Mouse (Mus musculus): Measurements from ENCODE around the gene Bmpr1a. TPM values are rescaled to one million over a fixed set of nuclear protein-coding genes. Genes with fewer than 3 reads are reported as not detected.

The Bmpr1a gene
- polyA plus RNA-seq, 1 experiment from 2014 or later = 44.9 TPM

GRCm38 (mm10) chr14:34502475-34503324, 441 bp downstream of the Bmpr1a start:
- WGBS = under 1% methylated on average over 57 of the region's 115 CpGs
- Histone ChIP-seq H3K36me3 (ENCODE audit: control insufficient read depth, insufficient read depth, low read length) (no peaks in the 10 kb centered on the region), H3K4me1 (replicated peaks; ENCODE audit: control insufficient read depth, insufficient read depth, low read length) (no peaks in the 10 kb centered on the region; the same call in 1 of the 2 replicates), H3K4me3 (ENCODE audit: low read depth, low read length) (peak overlapping the region; percentile 81), H3K9ac (ENCODE audit: low read depth, low read length) (peak overlapping the region; percentile 95), H3K27me3 (ENCODE audit: control insufficient read depth, insufficient read depth, low read length) (no peaks in the 10 kb centered on the region), H3K9me3 (ENCODE audit: control insufficient read depth, low read length) (no peaks in the 10 kb centered on the region), H3K4me2 (replicated peaks; ENCODE audit: low read depth, low read length) (peak overlapping the region; percentile 45), H3K27ac (ENCODE audit: low read depth, low read length) (peak overlapping the region; percentile 97)
- DNase-seq (ENCODE audit: low spot score) = peak; percentile 98
- ATAC-seq (ENCODE audit: low FRiP score) = peak; percentile 92

- H3K27ac ChIP-seq (ENCODE audit: low read depth, low read length) = peak overlapping the region; percentile 97
- no peaks in the 10 kb centered on the region for H3K36me3 ChIP-seq (ENCODE audit: control insufficient read depth, insufficient read depth, low read length)
- DNase-seq (ENCODE audit: low spot score) = peak; percentile 71
- ATAC-seq (ENCODE audit: low FRiP score) = peak; percentile 71
- H3K4me2 ChIP-seq (replicated peaks; ENCODE audit: low read depth, low read length) = peak overlapping the region; percentile 45
- H3K4me1 ChIP-seq (replicated peaks; ENCODE audit: control insufficient read depth, insufficient read depth, low read length) = no peaks in the 10 kb centered on the region; the same call in 1 of the 2 replicates
- peak overlapping the region; percentile 88 for H3K9ac ChIP-seq (ENCODE audit: low read depth, low read length)
- no peaks in the 10 kb centered on the region for H3K27me3 ChIP-seq (ENCODE audit: control insufficient read depth, insufficient read depth, low read length)
- H3K4me3 ChIP-seq (ENCODE audit: low read depth, low read length) = peak overlapping the region; percentile 81
- WGBS = under 1% methylated on average over 53 of the region's 77 CpGs
- H3K9me3 ChIP-seq (ENCODE audit: control insufficient read depth, low read length) = no peaks in the 10 kb centered on the region
Observed at GRCm38 (mm10) chr14:34501804-34502474, 1.2 kb downstream of the Bmpr1a start.

- Histone ChIP-seq H3K4me3 (ENCODE audit: low read depth, low read length) (peak overlapping the region; percentile 81), H3K4me1 (replicated peaks; ENCODE audit: control insufficient read depth, insufficient read depth, low read length) (no peaks in the 10 kb centered on the region; the same call in 1 of the 2 replicates), H3K27me3 (ENCODE audit: control insufficient read depth, insufficient read depth, low read length) (no peaks in the 10 kb centered on the region), H3K4me2 (replicated peaks; ENCODE audit: low read depth, low read length) (peak overlapping the region; percentile 45), H3K9ac (ENCODE audit: low read depth, low read length) (peak overlapping the region; percentile 88), H3K27ac (ENCODE audit: low read depth, low read length) (no peak overlapping the region), H3K9me3 (ENCODE audit: control insufficient read depth, low read length) (no peaks in the 10 kb centered on the region), H3K36me3 (ENCODE audit: control insufficient read depth, insufficient read depth, low read length) (no peaks in the 10 kb centered on the region)
- DNase-seq (ENCODE audit: low spot score) (peak; percentile 48), ATAC-seq (ENCODE audit: low FRiP score) (no peak)
- WGBS = 0% methylated on average over 16 of the region's 16 CpGs
Observed at GRCm38 (mm10) chr14:34501447-34501803, 1.7 kb downstream of the Bmpr1a start.

- Histone ChIP-seq H3K9ac (ENCODE audit: low read depth, low read length) (no peak overlapping the region), H3K4me3 (ENCODE audit: low read depth, low read length) (peak overlapping the region; percentile 81), H3K9me3 (ENCODE audit: control insufficient read depth, low read length) (no peaks in the 10 kb centered on the region), H3K27ac (ENCODE audit: low read depth, low read length) (no peak overlapping the region), H3K4me2 (replicated peaks; ENCODE audit: low read depth, low read length) (peak overlapping the region; percentile 45; the same call in 1 of the 2 replicates), H3K36me3 (ENCODE audit: control insufficient read depth, insufficient read depth, low read length) (no peaks in the 10 kb centered on the region), H3K4me1 (replicated peaks; ENCODE audit: control insufficient read depth, insufficient read depth, low read length) (no peaks in the 10 kb centered on the region; the same call in 1 of the 2 replicates), H3K27me3 (ENCODE audit: control insufficient read depth, insufficient read depth, low read length) (no peaks in the 10 kb centered on the region)
- ATAC-seq (ENCODE audit: low FRiP score) (no peak), DNase-seq (ENCODE audit: low spot score) (no peak)
- WGBS = 8% methylated on average over 4 of the region's 4 CpGs
Observed at GRCm38 (mm10) chr14:34500309-34500708, 2.8 kb downstream of the Bmpr1a start.

GRCm38 (mm10) chr14:34499664-34500063, 3.5 kb downstream of the Bmpr1a start:
- 0 out of 2 replicates have a peak overlapping the region, but pooled peaks have one; percentile 0 for H3K9ac ChIP-seq (ENCODE audit: low read depth, low read length)
- WGBS = 77% methylated on average over 4 of the region's 4 CpGs
- ATAC-seq (ENCODE audit: low FRiP score) = no peak

GRCm38 (mm10) chr14:34497346-34497745, 5.8 kb downstream of the Bmpr1a start:
- Histone ChIP-seq H3K36me3 (ENCODE audit: control insufficient read depth, insufficient read depth, low read length) (no peaks in the 10 kb centered on the region), H3K9me3 (ENCODE audit: control insufficient read depth, low read length) (no peaks in the 10 kb centered on the region), H3K27ac (ENCODE audit: low read depth, low read length) (no peak overlapping the region), H3K4me3 (ENCODE audit: low read depth, low read length) (no peak overlapping the region), H3K9ac (ENCODE audit: low read depth, low read length) (no peak overlapping the region), H3K4me2 (replicated peaks; ENCODE audit: low read depth, low read length) (no peak overlapping the region), H3K27me3 (ENCODE audit: control insufficient read depth, insufficient read depth, low read length) (no peaks in the 10 kb centered on the region), H3K4me1 (replicated peaks; ENCODE audit: control insufficient read depth, insufficient read depth, low read length) (no peaks in the 10 kb centered on the region; the same call in 1 of the 2 replicates)
- 87% methylated on average over 3 of the region's 3 CpGs for WGBS
- ATAC-seq (ENCODE audit: low FRiP score) (no peak), DNase-seq (ENCODE audit: low spot score) (no peak)

More at GRCm38 (mm10) chr14:34499664-34500063, 3.5 kb downstream of the Bmpr1a start:
- Histone ChIP-seq H3K36me3 (ENCODE audit: control insufficient read depth, insufficient read depth, low read length) (no peaks in the 10 kb centered on the region), H3K4me3 (ENCODE audit: low read depth, low read length) (no peak overlapping the region), H3K4me2 (replicated peaks; ENCODE audit: low read depth, low read length) (no peak overlapping the region), H3K9me3 (ENCODE audit: control insufficient read depth, low read length) (no peaks in the 10 kb centered on the region), H3K27me3 (ENCODE audit: control insufficient read depth, insufficient read depth, low read length) (no peaks in the 10 kb centered on the region), H3K27ac (ENCODE audit: low read depth, low read length) (no peak overlapping the region), H3K4me1 (replicated peaks; ENCODE audit: control insufficient read depth, insufficient read depth, low read length) (no peaks in the 10 kb centered on the region; the same call in 1 of the 2 replicates)
- no peak for DNase-seq (ENCODE audit: low spot score)

- H3K9me3 ChIP-seq (ENCODE audit: control insufficient read depth, low read length) = no peaks in the 10 kb centered on the region
- H3K27ac ChIP-seq (ENCODE audit: low read depth, low read length) = no peak overlapping the region
- H3K9ac ChIP-seq (ENCODE audit: low read depth, low read length) = no peak overlapping the region
- no peaks in the 10 kb centered on the region for H3K36me3 ChIP-seq (ENCODE audit: control insufficient read depth, insufficient read depth, low read length)
- no peak overlapping the region for H3K4me2 ChIP-seq (replicated peaks; ENCODE audit: low read depth, low read length)
- H3K4me1 ChIP-seq (replicated peaks; ENCODE audit: control insufficient read depth, insufficient read depth, low read length) = no peaks in the 10 kb centered on the region
- DNase-seq (ENCODE audit: low spot score) (no peak), ATAC-seq (ENCODE audit: low FRiP score) (no peak)
- WGBS = 88% methylated on average over 3 of the region's 3 CpGs
- H3K4me3 ChIP-seq (ENCODE audit: low read depth, low read length) = no peak overlapping the region
- H3K27me3 ChIP-seq (ENCODE audit: control insufficient read depth, insufficient read depth, low read length) = no peaks in the 10 kb centered on the region
Observed at GRCm38 (mm10) chr14:34493682-34494081, 9.5 kb downstream of the Bmpr1a start.

- no peaks in the 10 kb centered on the region for H3K9me3 ChIP-seq (ENCODE audit: control insufficient read depth, low read length)
- no peak for ATAC-seq (ENCODE audit: low FRiP score)
- no peak overlapping the region for H3K4me2 ChIP-seq (replicated peaks; ENCODE audit: low read depth, low read length)
- WGBS = 92% methylated on average over 2 of the region's 2 CpGs
- H3K36me3 ChIP-seq (ENCODE audit: control insufficient read depth, insufficient read depth, low read length) = no peaks in the 10 kb centered on the region
- no peaks in the 10 kb centered on the region for H3K27me3 ChIP-seq (ENCODE audit: control insufficient read depth, insufficient read depth, low read length)
- H3K4me1 ChIP-seq (replicated peaks; ENCODE audit: control insufficient read depth, insufficient read depth, low read length) = no peaks in the 10 kb centered on the region
- H3K9ac ChIP-seq (ENCODE audit: low read depth, low read length) = no peak overlapping the region
- H3K4me3 ChIP-seq (ENCODE audit: low read depth, low read length) = no peak overlapping the region
- DNase-seq (ENCODE audit: low spot score) = no peak
- H3K27ac ChIP-seq (ENCODE audit: low read depth, low read length) = no peak overlapping the region
Observed at GRCm38 (mm10) chr14:34492688-34493087, 10.5 kb downstream of the Bmpr1a start.
